19 mouse cellular contexts compared by ENCODE assay signal in the genomic region with DNA sequence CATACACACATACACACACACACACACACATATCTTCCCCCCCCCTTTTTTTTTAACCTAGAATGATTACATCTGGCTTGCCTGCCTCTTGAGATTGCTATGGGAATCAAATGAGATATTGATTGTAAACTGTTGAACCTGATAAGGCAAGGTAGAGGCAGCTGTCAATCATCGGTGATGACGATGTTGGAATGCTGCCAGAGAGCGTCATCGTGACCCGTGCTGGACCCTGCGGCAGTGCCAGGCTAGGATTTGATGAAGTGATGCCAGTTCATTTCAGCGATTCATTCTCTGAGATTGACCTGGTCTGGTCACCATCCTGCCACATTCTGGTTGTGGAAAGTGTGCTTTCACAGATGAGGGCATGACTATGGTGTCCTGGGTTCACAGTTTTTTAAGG.
A peak's percentile ranks its signal among the peaks of the same experiment; 100 is the strongest.
DNase-seq lines count a peak whose midpoint lies in the region; ATAC-seq and TF ChIP-seq lines count a peak whose summit lies in the region.
"Had no signal": no experiment of that assay in that cellular context is flagged by ENCODE, and none has a peak within 500 bp of the region (broad histone marks: within the 10 kb centered on the region; RNA-seq: fewer than 3 reads in every experiment).

No protein-coding gene starts in this region.

- 69% methylated on average over 7 of the region's 7 CpGs for WGBS in liver, postnatal 0 days (ENCODE audit: insufficient replicate concordance)
- WGBS in liver, embryonic 12.5 days (ENCODE audit: insufficient replicate concordance) = 82% methylated on average over 7 of the region's 7 CpGs
- WGBS in intestine, embryonic 16.5 days = 86% methylated on average over 7 of the region's 7 CpGs

- DNase-seq in gastrocnemius, adult 2 months = no peak
- no peak for DNase-seq in gastrocnemius, adult 18-20 months (ENCODE audit: low spot score)
- DNase-seq in liver, postnatal 0 days = peak; percentile 51
- DNase-seq: adrenal gland, postnatal 10 days; adrenal gland, postnatal 25 days; cerebellum, adult 11 months; cerebellum, adult 18-20 months; cerebellum, adult 8-10 months; cerebellum, adult 9-11 months; cerebellum, postnatal 14 days; cerebellum, postnatal 36 days; embryo, embryonic 11 days had no signal

- intact Hi-C loops in gastrocnemius, adult 2 months (cut with DNase I) = no loop called here

- 0 out of 2 replicates have a peak, but pooled peaks have one; percentile 56 for ATAC-seq in liver, postnatal 0 days
- no peak for ATAC-seq in liver, embryonic 12.5 days
- no peak for ATAC-seq in intestine, embryonic 16.5 days
- ATAC-seq: forebrain, embryonic 14.5 days; forebrain, embryonic 16.5 days had no signal

- H3K4me2 ChIP-seq in liver, postnatal 0 days (ENCODE audit: low read depth, low read length) = no peak overlapping the region
- H3K4me2 ChIP-seq in liver, embryonic 12.5 days = no peak overlapping the region
- no peak overlapping the region for H3K4me2 ChIP-seq in intestine, embryonic 16.5 days (ENCODE audit: low read depth, low read length)
- H3K4me2 ChIP-seq: embryonic facial prominence, embryonic 13.5 days; embryonic facial prominence, embryonic 15.5 days; forebrain, embryonic 12.5 days had no signal

- no peak for TF ChIP-seq EP300 in liver, postnatal 0 days (IDR thresholded peaks at IDR 0.05; ENCODE audit: low read depth)

- TF ChIP-seq CTCF in gastrocnemius, adult 2 months (IDR thresholded peaks at IDR 0.05) = no peak
- no peak for TF ChIP-seq CTCF in liver, postnatal 0 days (IDR thresholded peaks at IDR 0.05; ENCODE audit: low read depth)

- no peaks in the 10 kb centered on the region for H3K9me3 ChIP-seq in liver, postnatal 0 days (ENCODE audit: low read length)
- no peaks in the 10 kb centered on the region for H3K9me3 ChIP-seq in liver, embryonic 12.5 days (replicated peaks)
- H3K9me3 ChIP-seq in intestine, embryonic 16.5 days (ENCODE audit: control insufficient read depth, low read length) = no peaks in the 10 kb centered on the region
- H3K9me3 ChIP-seq: embryonic facial prominence, embryonic 13.5 days; embryonic facial prominence, embryonic 15.5 days; forebrain, embryonic 12.5 days had no signal

- 0 out of 2 replicates have a peak overlapping the region, but pooled peaks have one; percentile 1 for H3K27ac ChIP-seq in gastrocnemius, adult 2 months
- no peak overlapping the region for H3K27ac ChIP-seq in liver, postnatal 0 days (ENCODE audit: low read depth)
- H3K27ac ChIP-seq in liver, embryonic 12.5 days = no peak overlapping the region
- H3K27ac ChIP-seq in intestine, embryonic 16.5 days (ENCODE audit: low read length) = no peak overlapping the region
- H3K27ac ChIP-seq: embryonic facial prominence, embryonic 13.5 days; embryonic facial prominence, embryonic 15.5 days; forebrain, embryonic 12.5 days had no signal

- no peaks in the 10 kb centered on the region for H3K4me1 ChIP-seq in liver, postnatal 0 days (ENCODE audit: insufficient read depth)
- H3K4me1 ChIP-seq in liver, embryonic 12.5 days = peaks cover 4% of the 10 kb centered on the region; the same call in 1 of the 2 replicates
- H3K4me1 ChIP-seq in intestine, embryonic 16.5 days (ENCODE audit: control insufficient read depth, insufficient read depth, low read length) = peaks cover 10% of the 10 kb centered on the region

- no peak overlapping the region for H3K4me3 ChIP-seq in gastrocnemius, adult 2 months
- no peak overlapping the region for H3K4me3 ChIP-seq in liver, postnatal 0 days (ENCODE audit: low read depth, low read length)
- no peak overlapping the region for H3K4me3 ChIP-seq in liver, embryonic 12.5 days
- no peak overlapping the region for H3K4me3 ChIP-seq in intestine, embryonic 16.5 days (ENCODE audit: low read length)
- H3K4me3 ChIP-seq: embryonic facial prominence, embryonic 13.5 days; embryonic facial prominence, embryonic 15.5 days; forebrain, embryonic 12.5 days had no signal

- H3K9ac ChIP-seq in liver, postnatal 0 days (replicated peaks) = no peak overlapping the region
- H3K9ac ChIP-seq in liver, embryonic 12.5 days = no peak overlapping the region
- no peak overlapping the region for H3K9ac ChIP-seq in intestine, embryonic 16.5 days (ENCODE audit: low read depth, low read length)
- H3K9ac ChIP-seq: embryonic facial prominence, embryonic 13.5 days; embryonic facial prominence, embryonic 15.5 days; forebrain, embryonic 12.5 days had no signal

- H3K36me3 ChIP-seq in liver, postnatal 0 days (replicated peaks; ENCODE audit: insufficient read depth, low read length) = no peaks in the 10 kb centered on the region
- no peaks in the 10 kb centered on the region for H3K36me3 ChIP-seq in liver, embryonic 12.5 days
- no peaks in the 10 kb centered on the region for H3K36me3 ChIP-seq in intestine, embryonic 16.5 days (ENCODE audit: control insufficient read depth, insufficient read depth, low read length)
- H3K36me3 ChIP-seq: embryonic facial prominence, embryonic 13.5 days; embryonic facial prominence, embryonic 15.5 days; forebrain, embryonic 12.5 days had no signal

- H3K27me3 ChIP-seq in liver, postnatal 0 days (ENCODE audit: insufficient read depth, low read length) = no peaks in the 10 kb centered on the region
- H3K27me3 ChIP-seq in liver, embryonic 12.5 days (replicated peaks) = no peaks in the 10 kb centered on the region
- H3K27me3 ChIP-seq in intestine, embryonic 16.5 days (replicated peaks; ENCODE audit: control insufficient read depth, insufficient read depth, low read length) = no peaks in the 10 kb centered on the region
- H3K27me3 ChIP-seq: embryonic facial prominence, embryonic 13.5 days; embryonic facial prominence, embryonic 15.5 days; forebrain, embryonic 12.5 days had no signal
